Mouse (Mus musculus) forebrain, embryonic 11.5 days (tissue): ENCODE data around the gene Rdm1. TPM values are rescaled to one million over a fixed set of nuclear protein-coding genes. Genes with fewer than 3 reads are reported as not detected.

Experiments used
- ATAC-seq: fragments of 200-750 bp; cut with Nextera tagmentation; replicated peaks from 2 replicates; pipeline ENCODE4 v1.8.0; 2017; ENCODE audit warnings: moderate TSS enrichment; ENCODE audit not compliant: low FRiP score
- DNase-seq: peaks from one replicate; pipeline ENCODE4 v3.0.0-alpha.2; 2017; ENCODE audit warnings: low spot score
- H3K27ac ChIP-seq: fragments of 300-500 bp; sonication (generic); 2 replicates; pipeline ENCODE4 v1.5.1; 2014; ENCODE audit warnings: low read depth, low read length
- H3K27me3 ChIP-seq: fragments of 300-500 bp; sonication (generic); 2 replicates; pipeline ENCODE4 v1.6.1; 2014; ENCODE audit warnings: mild to moderate bottlenecking, low read length, mixed read lengths; ENCODE audit not compliant: control insufficient read depth, insufficient read depth
- H3K36me3 ChIP-seq: fragments of 300-500 bp; sonication (generic); 2 replicates; pipeline ENCODE4 v1.6.1; 2014; ENCODE audit warnings: mild to moderate bottlenecking, low read length, moderate library complexity, mixed read lengths; ENCODE audit not compliant: control insufficient read depth, insufficient read depth
- H3K4me1 ChIP-seq: fragments of 300-500 bp; sonication (generic); replicated peaks from 2 replicates; pipeline ENCODE4 v1.6.1; 2014; ENCODE audit warnings: low read length, mixed read lengths; ENCODE audit not compliant: control insufficient read depth, insufficient read depth
- H3K4me2 ChIP-seq: fragments of 300-500 bp; sonication (generic); 2 replicates; pipeline ENCODE4 v1.6.1; 2014; ENCODE audit warnings: low read depth, mild to moderate bottlenecking, low read length, moderate library complexity, mixed read lengths; ENCODE audit not compliant: severe bottlenecking
- H3K4me3 ChIP-seq: fragments of 300-500 bp; sonication (generic); 2 replicates; pipeline ENCODE4 v1.5.1; 2014; ENCODE audit warnings: low read depth, low read length
- H3K9ac ChIP-seq: fragments of 300-500 bp; sonication (generic); 2 replicates; pipeline ENCODE4 v1.6.1; 2014; ENCODE audit warnings: low read length
- H3K9me3 ChIP-seq: fragments of 300-500 bp; sonication (generic); 2 replicates; pipeline ENCODE4 v1.6.1; 2016; ENCODE audit warnings: low read length, mixed read lengths; ENCODE audit not compliant: control insufficient read depth
- WGBS: fragments of 180-500 bp; shearing (Covaris S2); extraction: QIAGEN DNeasy Blood & Tissue Kit; methylation state at CpG from one replicate; pipeline ENCODE4 v1.1.7; 2014; 5-methylcytosine and 5-hydroxymethylcytosine counted together
- polyA plus RNA-seq: library from polyadenylated mRNA; unstranded; fragments of >200 nt; fragmentation: Nextera tagmentation; extraction: Ambion mirVana; gene quantifications from 2 replicates; pipeline ENCODE4 v1.2.1, GENCODE M21; 2014

Gene Rdm1
- polyA plus RNA-seq, 1 experiment from 2014 or later, result 45.6 TPM

GRCm38 (mm10) chr11:101667871-101668532 is 41.0 kb downstream of the Rdm1 start:
- no peak for DNase-seq
- Histone ChIP-seq H3K4me2 (peak overlapping the region; percentile 12; the same call in 1 of the 2 replicates), H3K4me3 (no peak overlapping the region), H3K36me3 (no peaks in the 10 kb centered on the region), H3K4me1 (0 out of 2 replicates have a peak, but pooled peaks cover 2% of the 10 kb centered on the region), H3K9ac (no peak overlapping the region), H3K27ac (0 out of 2 replicates have a peak overlapping the region, but pooled peaks have one; percentile 15), H3K27me3 (peaks cover 4% of the 10 kb centered on the region; the same call in 1 of the 2 replicates), H3K9me3 (no peaks in the 10 kb centered on the region)
- no peak for ATAC-seq
- WGBS, result 75% methylated on average over 14 of the region's 14 CpGs

DNA sequence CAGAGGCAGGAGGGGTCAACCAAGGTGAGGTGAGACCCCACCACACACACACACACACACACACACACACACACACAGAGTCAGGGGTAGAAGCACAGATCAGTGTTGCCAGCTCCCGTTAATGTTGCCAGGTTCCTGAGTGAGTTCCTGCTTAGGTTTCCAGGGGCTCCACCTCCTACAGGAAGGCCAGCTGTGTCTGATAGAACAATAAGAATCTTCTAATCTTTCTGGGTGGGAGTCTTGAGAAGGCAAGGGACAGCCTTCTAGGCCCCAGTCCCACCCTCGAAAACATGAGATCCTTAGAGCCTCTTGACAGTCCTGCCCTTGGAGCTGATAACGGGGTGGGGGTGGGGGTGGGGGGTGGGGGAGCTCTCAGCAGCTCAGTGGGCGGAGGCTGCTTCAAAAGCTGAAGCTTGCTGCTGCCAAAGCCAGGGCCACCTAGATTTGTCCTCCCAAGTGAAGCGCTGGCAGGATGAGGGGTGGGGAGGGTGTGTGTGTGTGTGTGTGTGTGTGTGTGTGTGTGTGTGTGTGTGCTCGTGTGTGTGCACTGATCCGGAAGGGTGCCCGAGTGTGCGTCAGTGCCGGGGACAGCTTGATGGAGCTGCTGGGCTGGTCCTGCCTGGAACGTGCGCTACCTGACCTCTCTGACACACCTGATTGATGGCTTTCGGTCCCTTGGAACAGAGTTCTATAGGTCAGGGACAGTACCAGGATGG is 41.7 kb downstream of the Rdm1 start:
- Histone ChIP-seq H3K4me3 (no peak overlapping the region), H3K9ac (no peak overlapping the region), H3K9me3 (no peaks in the 10 kb centered on the region), H3K4me1 (0 out of 2 replicates have a peak, but pooled peaks cover 2% of the 10 kb centered on the region), H3K36me3 (no peaks in the 10 kb centered on the region), H3K27ac (no peak overlapping the region), H3K27me3 (peaks cover 4% of the 10 kb centered on the region; the same call in 1 of the 2 replicates), H3K4me2 (no peak overlapping the region)
- ATAC-seq, result no peak
- WGBS, result 58% methylated on average over 13 of the region's 13 CpGs
- DNase-seq, result no peak

DNA sequence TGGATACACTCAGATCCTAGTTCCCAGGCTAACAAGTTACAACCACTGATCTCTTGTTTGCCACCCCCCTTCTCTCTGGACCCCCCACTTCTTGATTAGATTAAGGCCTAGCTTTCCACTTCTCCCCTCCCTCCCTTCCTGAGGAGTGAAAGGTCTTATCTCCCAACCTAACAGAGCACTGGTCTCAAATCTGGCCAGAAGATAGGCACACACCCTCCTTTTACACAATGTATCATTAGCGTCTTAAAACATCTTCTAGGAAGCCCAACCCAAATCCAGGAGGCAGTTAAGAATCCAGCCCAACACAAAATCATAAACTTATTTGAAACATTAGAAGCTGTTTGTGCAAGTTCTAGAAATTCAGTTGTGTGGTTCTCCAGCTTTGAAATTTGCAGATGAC is 43.3 kb downstream of the Rdm1 start:
- ATAC-seq (no peak), DNase-seq (no peak)
- Histone ChIP-seq H3K9ac (no peak overlapping the region), H3K4me1 (0 out of 2 replicates have a peak, but pooled peaks cover 2% of the 10 kb centered on the region), H3K27ac (no peak overlapping the region), H3K9me3 (no peaks in the 10 kb centered on the region), H3K4me2 (no peak overlapping the region), H3K4me3 (no peak overlapping the region), H3K27me3 (peaks cover 4% of the 10 kb centered on the region; the same call in 1 of the 2 replicates), H3K36me3 (no peaks in the 10 kb centered on the region)
- 80% methylated on average over 1 of the region's 1 CpGs for WGBS

DNA sequence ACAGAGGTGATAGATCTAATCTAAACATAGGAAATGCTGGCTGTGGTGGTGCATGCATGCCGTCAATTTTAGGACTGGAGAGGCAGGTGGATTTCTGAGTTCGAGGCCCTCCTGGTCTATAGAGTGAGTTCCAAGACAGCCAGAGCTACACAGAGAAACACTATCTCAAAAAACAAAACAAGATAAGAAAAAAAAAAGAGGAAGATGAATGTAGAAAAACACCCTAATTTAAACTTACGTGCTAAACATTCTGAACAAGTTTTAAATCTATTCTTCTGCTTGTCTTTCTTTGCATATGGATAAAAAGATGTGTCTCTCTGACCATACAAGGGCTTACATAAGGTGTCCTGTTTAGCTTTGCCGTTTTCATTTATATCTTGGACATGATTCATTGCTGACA is 44.3 kb downstream of the Rdm1 start:
- no peak for ATAC-seq
- 0 out of 2 replicates have a peak, but pooled peaks cover 2% of the 10 kb centered on the region for H3K4me1 ChIP-seq
- no peak overlapping the region for H3K27ac ChIP-seq
- DNase-seq, result no peak
- no peaks in the 10 kb centered on the region for H3K36me3 ChIP-seq
- no peak overlapping the region for H3K4me3 ChIP-seq
- no peak overlapping the region for H3K4me2 ChIP-seq
- H3K9ac ChIP-seq, result no peak overlapping the region
- no peaks in the 10 kb centered on the region for H3K9me3 ChIP-seq
- peaks cover 4% of the 10 kb centered on the region; the same call in 1 of the 2 replicates for H3K27me3 ChIP-seq
- WGBS, result 83% methylated on average over 4 of the region's 4 CpGs

DNA sequence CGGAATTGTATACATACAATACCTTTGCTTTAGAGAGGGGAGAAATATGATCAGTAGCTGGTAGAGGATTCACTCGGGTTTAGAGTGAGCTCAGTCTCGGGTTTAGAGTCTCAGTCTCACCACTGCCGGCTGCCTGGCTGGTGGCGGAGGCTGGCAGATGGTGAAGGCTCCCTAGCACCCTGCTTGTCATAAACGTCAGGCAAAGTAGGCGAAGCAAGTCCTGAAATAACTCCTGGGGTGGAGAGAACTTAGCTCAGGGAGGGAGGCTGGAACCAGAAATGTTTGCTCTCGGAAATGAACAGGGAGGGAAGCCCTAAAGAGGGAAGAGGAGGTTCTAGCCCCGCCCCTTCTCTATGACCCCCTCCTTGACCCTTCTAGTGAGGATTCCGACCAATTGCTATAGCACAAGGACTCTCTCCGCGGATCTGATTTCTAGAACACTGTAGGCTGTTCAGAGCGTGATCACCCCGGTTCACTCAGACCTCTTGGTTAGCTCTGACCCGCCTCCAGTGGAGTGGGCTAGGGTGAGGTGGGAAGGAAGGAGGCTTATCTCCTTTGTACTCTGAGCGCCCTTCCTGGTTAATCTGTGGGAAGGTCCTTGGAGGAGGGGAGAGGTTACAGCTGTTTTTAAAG is 46.1 kb downstream of the Rdm1 start:
- DNase-seq, result no peak
- 45% methylated on average over 16 of the region's 16 CpGs for WGBS
- no peak overlapping the region for H3K9ac ChIP-seq
- no peaks in the 10 kb centered on the region for H3K27me3 ChIP-seq
- H3K4me1 ChIP-seq, result 0 out of 2 replicates have a peak, but pooled peaks cover 2% of the 10 kb centered on the region
- no peak for ATAC-seq
- no peak overlapping the region for H3K4me2 ChIP-seq
- H3K27ac ChIP-seq, result no peak overlapping the region
- H3K36me3 ChIP-seq, result no peaks in the 10 kb centered on the region
- no peaks in the 10 kb centered on the region for H3K9me3 ChIP-seq
- no peak overlapping the region for H3K4me3 ChIP-seq

GRCm38 (mm10) chr11:101674106-101674505 is 47.1 kb downstream of the Rdm1 start:
- ATAC-seq, result no peak
- 0 out of 2 replicates have a peak, but pooled peaks cover 2% of the 10 kb centered on the region for H3K4me1 ChIP-seq
- H3K27ac ChIP-seq, result no peak overlapping the region
- H3K4me3 ChIP-seq, result no peak overlapping the region
- WGBS, result 92% methylated on average over 5 of the region's 5 CpGs
- no peaks in the 10 kb centered on the region for H3K36me3 ChIP-seq
- H3K4me2 ChIP-seq, result no peak overlapping the region
- H3K9me3 ChIP-seq, result no peaks in the 10 kb centered on the region
- H3K9ac ChIP-seq, result no peak overlapping the region
- no peaks in the 10 kb centered on the region for H3K27me3 ChIP-seq
- DNase-seq, result no peak

DNA sequence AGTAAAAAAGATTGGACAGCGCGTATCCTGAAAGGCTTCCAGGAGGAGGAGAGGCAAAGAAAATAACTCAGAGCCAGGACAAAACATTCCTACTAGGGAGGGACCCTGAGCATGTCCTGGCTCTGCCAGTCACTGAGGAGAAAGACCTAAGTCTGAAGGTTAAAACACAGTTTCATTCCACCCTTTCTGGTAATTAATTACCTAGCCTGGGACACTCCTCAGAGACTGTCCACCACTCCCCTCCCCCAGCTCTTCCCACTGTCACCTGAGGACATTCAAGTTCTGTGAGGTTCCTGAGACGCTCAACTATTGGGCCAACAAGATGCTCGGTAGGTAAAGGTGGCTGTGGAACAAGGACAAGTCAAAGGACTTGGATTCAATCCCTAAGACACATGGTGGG is 48.4 kb downstream of the Rdm1 start:
- Histone ChIP-seq H3K4me2 (no peak overlapping the region), H3K4me3 (no peak overlapping the region), H3K36me3 (no peaks in the 10 kb centered on the region), H3K27me3 (no peaks in the 10 kb centered on the region), H3K27ac (no peak overlapping the region), H3K9ac (no peak overlapping the region), H3K4me1 (no peaks in the 10 kb centered on the region), H3K9me3 (no peaks in the 10 kb centered on the region)
- ATAC-seq, result no peak
- DNase-seq, result no peak
- 91% methylated on average over 4 of the region's 4 CpGs for WGBS

DNA sequence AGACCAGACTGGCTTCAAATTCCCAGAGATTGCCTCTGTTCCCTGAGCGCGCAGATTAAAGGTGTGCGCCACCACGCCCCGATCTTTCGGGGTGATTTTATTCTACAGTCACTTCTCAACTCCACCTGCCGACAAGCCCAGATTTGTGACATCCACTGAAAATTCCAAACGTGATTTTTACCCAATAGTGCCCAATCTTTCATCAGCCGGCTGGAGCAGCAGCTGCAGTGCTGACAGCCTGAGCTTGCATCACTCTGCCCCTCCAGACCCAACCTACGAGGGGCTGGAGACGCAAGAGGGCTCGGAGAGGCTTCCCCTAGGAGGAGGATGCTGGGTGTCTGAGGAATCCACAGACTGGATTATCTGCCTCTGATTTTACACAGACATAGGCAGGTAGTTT is 50.7 kb downstream of the Rdm1 start:
- H3K4me2 ChIP-seq, result no peak overlapping the region
- no peak overlapping the region for H3K27ac ChIP-seq
- DNase-seq (no peak), ATAC-seq (no peak)
- H3K9me3 ChIP-seq, result no peaks in the 10 kb centered on the region
- no peaks in the 10 kb centered on the region for H3K4me1 ChIP-seq
- H3K9ac ChIP-seq, result no peak overlapping the region
- H3K36me3 ChIP-seq, result no peaks in the 10 kb centered on the region
- WGBS, result 86% methylated on average over 12 of the region's 12 CpGs
- no peak overlapping the region for H3K4me3 ChIP-seq
- no peaks in the 10 kb centered on the region for H3K27me3 ChIP-seq
